Mouse (Mus musculus) ES-Bruce4 (cell line): ENCODE data around the gene Auts2. TPM values are rescaled to one million over a fixed set of nuclear protein-coding genes. Genes with fewer than 3 reads are reported as not detected.

Experiments
- H3K27ac ChIP-seq: 2 replicates; pipeline ENCODE4 v1.5.1; 2012; ENCODE audit warnings: low read length, inconsistent platforms; ENCODE audit not compliant: insufficient read depth
- H3K27me3 ChIP-seq: 2 replicates; pipeline ENCODE4 v1.6.1; 2012; ENCODE audit warnings: mild to moderate bottlenecking, low read length, inconsistent platforms; ENCODE audit not compliant: control insufficient read depth, poor library complexity, insufficient read depth, severe bottlenecking
- H3K36me3 ChIP-seq: 2 replicates; pipeline ENCODE4 v1.6.1; 2012; ENCODE audit warnings: inconsistent platforms, mild to moderate bottlenecking, low read length, moderate library complexity; ENCODE audit not compliant: control insufficient read depth, poor library complexity, insufficient read depth, severe bottlenecking
- H3K4me1 ChIP-seq: one replicate; pipeline ENCODE4 v1.8.1; 2011; ENCODE audit warnings: low read length; ENCODE audit not compliant: control insufficient read depth, insufficient read depth
- H3K4me3 ChIP-seq: 2 replicates; pipeline ENCODE4 v1.5.1; 2011; ENCODE audit warnings: low read depth, mild to moderate bottlenecking, low read length
- H3K9ac ChIP-seq: 2 replicates; pipeline ENCODE4 v1.6.1; 2012; ENCODE audit warnings: low read depth, mild to moderate bottlenecking, inconsistent platforms; ENCODE audit not compliant: poor library complexity, severe bottlenecking
- H3K9me3 ChIP-seq: replicated peaks from 2 replicates; pipeline ENCODE4 v1.6.1; 2012; ENCODE audit warnings: mild to moderate bottlenecking, low read length, inconsistent platforms; ENCODE audit not compliant: control insufficient read depth, poor library complexity, insufficient read depth, severe bottlenecking
- CTCF ChIP-seq: IDR thresholded peaks from one replicate; pipeline ENCODE4 v1.8.1; 2011; ENCODE audit warnings: low read depth, low read length
- EP300 ChIP-seq: IDR thresholded peaks from 2 replicates; pipeline ENCODE4 v1.6.1; 2011; ENCODE audit warnings: low read depth, low read length; ENCODE audit not compliant: insufficient read depth
- POLR2A ChIP-seq: IDR thresholded peaks from one replicate; pipeline ENCODE4 v1.8.1; 2011; ENCODE audit warnings: low read length; ENCODE audit not compliant: insufficient read depth
- polyA plus RNA-seq: library from polyadenylated mRNA; stranded (reverse); fragments of >200 nt; gene quantifications from 2 replicates; pipeline ENCODE4 v1.2.4, GENCODE M21; 2011; ENCODE audit warnings: low read depth; ENCODE audit not compliant: missing spikeins, insufficient read depth, insufficient read length

The Auts2 gene
- polyA plus RNA-seq, 1 experiment = 23.4 TPM

GRCm38 (mm10) chr5:131589948-131590467 is 953.1 kb downstream of the Auts2 start:
- Histone ChIP-seq H3K4me1 (no peaks in the 10 kb centered on the region), H3K9ac (no peak overlapping the region), H3K36me3 (no peaks in the 10 kb centered on the region), H3K27me3 (no peaks in the 10 kb centered on the region), H3K4me3 (no peak overlapping the region), H3K9me3 (no peaks in the 10 kb centered on the region), H3K27ac (no peak overlapping the region)
- TF ChIP-seq CTCF = no peak
- no peak for TF ChIP-seq EP300
- TF ChIP-seq POLR2A = no peak

- no peaks in the 10 kb centered on the region for H3K4me1 ChIP-seq
- TF ChIP-seq EP300 (no peak), POLR2A (no peak), CTCF (no peak)
- no peak overlapping the region for H3K9ac ChIP-seq
- H3K4me3 ChIP-seq = no peak overlapping the region
- no peak overlapping the region for H3K27ac ChIP-seq
- H3K27me3 ChIP-seq = no peaks in the 10 kb centered on the region
- H3K9me3 ChIP-seq = no peaks in the 10 kb centered on the region
- H3K36me3 ChIP-seq = no peaks in the 10 kb centered on the region
Measured at GRCm38 (mm10) chr5:131586332-131586700, 956.8 kb downstream of the Auts2 start.

GRCm38 (mm10) chr5:131585684-131586331 is 957.3 kb downstream of the Auts2 start:
- no peak for TF ChIP-seq EP300
- TF ChIP-seq CTCF = no peak
- TF ChIP-seq POLR2A = no peak
- no peak overlapping the region for H3K9ac ChIP-seq
- no peak overlapping the region for H3K27ac ChIP-seq
- no peaks in the 10 kb centered on the region for H3K9me3 ChIP-seq
- H3K36me3 ChIP-seq = no peaks in the 10 kb centered on the region
- H3K4me3 ChIP-seq = no peak overlapping the region
- H3K4me1 ChIP-seq = no peaks in the 10 kb centered on the region
- H3K27me3 ChIP-seq = no peaks in the 10 kb centered on the region

GRCm38 (mm10) chr5:131584260-131585135 is 958.6 kb downstream of the Auts2 start:
- Histone ChIP-seq H3K27me3 (no peaks in the 10 kb centered on the region), H3K4me1 (no peaks in the 10 kb centered on the region), H3K4me3 (no peak overlapping the region), H3K27ac (no peak overlapping the region), H3K36me3 (no peaks in the 10 kb centered on the region), H3K9ac (no peak overlapping the region), H3K9me3 (no peaks in the 10 kb centered on the region)
- TF ChIP-seq CTCF (no peak), POLR2A (no peak), EP300 (no peak)

DNA sequence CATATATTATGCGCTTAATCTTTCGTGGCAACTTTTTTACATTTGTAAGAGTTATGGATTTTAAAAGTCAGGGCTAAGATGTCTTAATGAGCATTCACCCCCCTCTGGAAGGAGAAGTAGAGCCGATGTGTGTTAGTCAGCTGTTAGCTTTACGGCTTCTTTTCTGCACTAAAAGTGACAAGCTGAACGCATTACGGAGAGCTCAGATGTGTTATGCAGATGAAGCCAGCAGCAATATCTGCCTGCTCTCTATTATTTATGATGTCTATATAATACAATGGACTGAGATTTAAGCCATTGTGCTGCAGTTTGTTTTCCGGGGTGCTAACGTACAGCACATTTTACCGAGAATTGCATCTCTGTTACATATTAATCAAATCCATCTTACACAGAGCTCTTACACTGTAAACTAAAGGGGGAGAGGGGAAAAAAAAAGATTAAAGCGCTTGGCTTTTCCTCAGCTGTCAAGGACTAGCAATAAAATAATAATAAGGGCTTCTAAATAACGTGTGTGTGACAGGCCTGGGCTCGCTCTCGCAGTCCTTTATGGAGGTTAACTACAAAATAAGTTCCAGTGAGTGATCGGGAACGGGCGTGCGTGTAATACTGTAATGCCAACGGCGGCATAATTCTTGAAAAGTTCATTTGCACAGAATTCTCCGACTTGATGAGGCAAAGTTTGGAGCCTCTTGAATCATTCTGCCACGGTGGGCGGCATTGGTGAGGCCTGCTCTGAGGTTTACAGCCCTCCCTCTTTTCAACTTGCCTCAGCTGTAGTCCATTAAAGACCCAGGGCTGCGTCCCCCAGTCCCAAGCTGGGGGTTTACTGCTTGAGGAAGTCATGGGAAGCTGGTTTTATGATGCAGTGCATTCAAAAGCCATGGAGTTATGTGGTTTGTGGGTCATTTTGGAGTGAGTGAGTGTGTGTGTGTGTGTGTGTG is 961.8 kb downstream of the Auts2 start:
- Histone ChIP-seq H3K27ac (no peak overlapping the region), H3K27me3 (no peaks in the 10 kb centered on the region), H3K36me3 (no peaks in the 10 kb centered on the region), H3K9ac (no peak overlapping the region), H3K4me1 (no peaks in the 10 kb centered on the region), H3K9me3 (no peaks in the 10 kb centered on the region), H3K4me3 (no peak overlapping the region)
- TF ChIP-seq CTCF (no peak), EP300 (no peak), POLR2A (no peak)
